Mouse (Mus musculus): ENCODE results near the gene Ntrk3. TPM values are rescaled to one million over a fixed set of nuclear protein-coding genes. Genes with fewer than 3 reads are reported as not detected.

Ntrk3 gene
- polyA plus RNA-seq (2012; rRNA removed) = 75.7 and 84.6 TPM in 2 replicates

DNA sequence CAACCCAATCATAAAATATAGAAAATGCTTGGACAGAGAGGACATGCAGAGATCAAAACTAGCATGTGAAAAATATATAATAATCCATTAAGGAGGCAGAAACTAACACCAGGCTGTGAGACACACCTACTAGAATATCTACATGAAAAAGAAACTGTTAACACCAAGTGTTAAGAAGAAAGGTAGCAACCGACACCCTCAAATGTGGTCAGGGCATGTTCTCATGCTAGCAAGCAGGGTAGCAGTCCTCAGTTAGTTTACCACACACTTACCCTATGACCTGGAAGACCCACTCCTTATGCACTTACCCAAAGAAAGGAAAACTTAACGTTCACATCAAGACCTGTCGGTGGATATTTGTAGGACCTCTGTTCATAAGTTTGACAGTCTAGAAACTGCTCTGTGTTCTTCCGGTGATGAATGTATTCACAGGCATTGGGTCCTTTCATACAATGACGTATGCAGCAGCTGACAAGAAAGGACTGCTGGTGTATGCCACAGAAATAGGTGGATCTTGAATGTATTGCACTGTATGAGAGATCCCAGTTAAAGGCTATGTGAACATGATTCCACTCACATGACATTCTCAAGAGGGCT is at the start of gene Ntrk3:
Gene Ntrk3, minus strand, starts transcription at position 399 of the 597 bp plus-strand sequence.
- H3K4me3 ChIP-seq (ENCODE audit: insufficient read depth, low read length) = no peak within 1 kb of the TSS
- TF ChIP-seq CTCF (IDR thresholded peaks at IDR 0.05; ENCODE audit: extremely low read depth, insufficient read depth, low read length) (no peak), POLR2A (IDR thresholded peaks at IDR 0.05; ENCODE audit: extremely low read depth, insufficient read depth, low read length) (no peak)

DNA sequence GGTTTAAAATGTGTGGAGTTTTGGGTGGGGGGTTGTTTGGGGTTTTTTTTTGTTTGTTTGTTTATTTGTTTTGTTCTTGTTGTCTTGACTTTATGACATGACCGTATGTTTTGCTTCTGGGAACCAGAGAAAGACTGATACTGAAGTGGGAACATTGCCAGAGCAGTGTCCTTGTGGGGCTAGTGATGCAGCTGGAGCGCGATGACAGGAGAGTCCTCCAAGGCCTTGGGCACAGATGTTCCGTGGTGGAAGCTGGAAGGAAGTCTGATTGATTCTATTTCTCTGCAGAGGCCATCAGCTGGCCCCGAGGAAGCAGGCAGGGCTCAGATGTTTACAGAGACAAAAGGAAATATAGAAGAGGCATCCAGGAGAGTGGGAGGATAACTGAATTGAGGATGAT is 48.1 kb upstream of the Ntrk3 start:
- no peak for TF ChIP-seq POLR2A (IDR thresholded peaks at IDR 0.05; ENCODE audit: extremely low read depth, insufficient read depth, low read length)
- no peak for TF ChIP-seq CTCF (IDR thresholded peaks at IDR 0.05; ENCODE audit: extremely low read depth, insufficient read depth, low read length)
- H3K4me3 ChIP-seq (ENCODE audit: insufficient read depth, low read length) = no peak overlapping the region
- no peak overlapping the region for H3K27ac ChIP-seq (ENCODE audit: insufficient read depth, low read length)
- H3K4me1 ChIP-seq (ENCODE audit: control insufficient read depth, insufficient read depth, low read length) = no peaks in the 10 kb centered on the region

More for the DNA sequence above, at the start of gene Ntrk3:
- Histone ChIP-seq H3K27ac (ENCODE audit: insufficient read depth, low read length) (no peak within 1 kb of the TSS), H3K4me1 (ENCODE audit: control insufficient read depth, insufficient read depth, low read length) (no peaks in the 10 kb centered on the region; the same call in 1 of the 2 replicates)

DNA sequence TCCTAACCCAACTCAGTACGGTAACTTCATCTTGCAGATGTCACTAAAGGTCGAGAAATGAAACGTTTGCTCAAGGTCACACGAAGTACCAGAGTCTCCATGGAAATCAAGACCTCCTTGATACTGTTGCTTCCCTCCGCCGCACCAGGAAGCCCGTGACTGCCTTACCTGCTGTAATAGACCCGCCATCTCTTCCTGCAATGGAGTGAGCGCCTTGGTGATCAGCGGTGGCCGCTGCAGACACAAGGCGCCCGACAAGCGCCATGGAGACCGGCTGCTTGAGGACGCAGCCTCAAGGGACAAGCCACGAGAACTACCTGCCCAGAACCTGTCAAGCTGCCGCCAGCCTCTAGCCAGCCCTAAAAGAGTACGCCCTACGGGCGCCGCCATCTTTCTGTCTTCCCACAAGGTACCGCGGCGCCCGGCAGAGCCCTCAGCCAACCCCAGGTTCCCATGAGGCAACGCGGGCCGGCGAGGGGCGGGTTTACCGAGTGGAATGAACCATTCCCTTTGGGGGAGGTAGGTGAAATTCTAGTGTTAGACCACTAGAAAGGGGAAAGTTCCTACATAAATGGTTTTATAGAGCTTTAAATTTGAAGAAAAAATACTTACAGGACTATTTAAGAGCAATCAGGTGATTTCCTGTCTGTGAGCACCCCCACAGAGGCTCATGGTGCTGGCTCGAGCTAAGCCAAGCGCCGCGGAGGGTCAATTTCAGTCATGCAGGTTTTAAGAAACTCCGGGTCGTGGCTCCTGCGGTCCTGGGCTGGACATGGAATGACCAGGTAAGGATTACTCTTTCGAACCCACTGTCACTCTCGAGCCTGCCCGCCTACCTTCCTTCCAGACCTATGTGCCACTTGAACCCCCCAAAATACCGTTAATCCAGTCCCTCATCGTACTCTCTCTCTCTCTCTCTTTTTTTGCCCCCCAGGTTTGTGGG is 45.1 kb upstream of the Ntrk3 start, which contains the start of the genes Mrps11 and Mrpl46:
Gene Mrps11, plus strand, starts transcription at position 481 of the 943 bp plus-strand sequence.
Gene Mrpl46, minus strand, starts transcription at position 893 of the 943 bp plus-strand sequence.
- Histone ChIP-seq H3K4me1 (ENCODE audit: control insufficient read depth, insufficient read depth, low read length) (no peaks in the 10 kb centered on the region), H3K4me3 (ENCODE audit: insufficient read depth, low read length) (peak within 1 kb of the TSS; percentile 86), H3K27ac (ENCODE audit: insufficient read depth, low read length) (0 out of 2 replicates have a peak within 1 kb of the TSS, but pooled peaks have one; percentile 44)
- TF ChIP-seq POLR2A (IDR thresholded peaks at IDR 0.05; ENCODE audit: extremely low read depth, insufficient read depth, low read length) = peak; percentile 45; the same call in 1 of the 2 replicates
- no peak for TF ChIP-seq CTCF (IDR thresholded peaks at IDR 0.05; ENCODE audit: extremely low read depth, insufficient read depth, low read length)

DNA sequence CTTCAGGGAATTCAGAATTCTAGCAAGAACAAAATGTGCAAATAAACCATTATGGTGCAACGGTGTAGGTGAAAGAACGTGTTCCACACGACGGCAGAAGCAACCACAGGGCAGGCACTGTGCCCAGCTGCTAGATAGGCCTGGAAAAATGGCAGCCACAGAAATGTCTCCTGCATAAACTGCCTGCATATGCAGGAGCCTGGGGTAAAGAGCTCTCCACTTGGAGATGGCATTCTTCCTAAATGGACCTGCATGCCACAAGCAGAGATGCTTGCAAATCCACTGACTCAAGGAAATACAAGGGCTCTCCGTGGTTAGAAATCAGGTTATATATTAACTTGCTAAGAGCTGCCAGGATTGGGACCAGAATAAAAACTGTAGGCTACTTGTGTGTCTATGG is 40.9 kb upstream of the Ntrk3 start:
- Histone ChIP-seq H3K27ac (ENCODE audit: insufficient read depth, low read length) (no peak overlapping the region), H3K4me1 (ENCODE audit: control insufficient read depth, insufficient read depth, low read length) (no peaks in the 10 kb centered on the region), H3K4me3 (ENCODE audit: insufficient read depth, low read length) (no peak overlapping the region)
- TF ChIP-seq POLR2A (IDR thresholded peaks at IDR 0.05; ENCODE audit: extremely low read depth, insufficient read depth, low read length) (no peak), CTCF (IDR thresholded peaks at IDR 0.05; ENCODE audit: extremely low read depth, insufficient read depth, low read length) (no peak)

DNA sequence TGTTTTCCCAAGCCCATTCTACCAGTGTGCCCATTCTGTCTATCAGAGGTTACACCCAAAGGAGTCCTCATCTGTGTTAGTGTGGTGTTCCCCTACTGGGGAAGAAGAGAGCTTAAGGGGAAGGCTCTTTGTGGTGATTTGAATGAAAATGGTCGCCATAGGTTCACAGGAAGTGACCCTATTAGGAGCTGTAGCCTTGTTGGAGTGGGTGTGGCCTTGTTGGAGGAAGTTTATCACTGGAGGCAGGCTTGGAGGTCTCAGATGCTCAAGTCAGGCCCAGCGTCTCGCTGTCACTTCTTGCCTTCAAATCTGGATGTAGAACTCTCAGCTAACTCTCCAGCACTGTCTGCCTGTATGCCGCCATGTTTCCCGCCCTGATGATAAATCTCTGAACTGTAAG is 33.1 kb upstream of the Ntrk3 start:
- TF ChIP-seq CTCF (IDR thresholded peaks at IDR 0.05; ENCODE audit: extremely low read depth, insufficient read depth, low read length) (no peak), POLR2A (IDR thresholded peaks at IDR 0.05; ENCODE audit: extremely low read depth, insufficient read depth, low read length) (no peak)
- H3K4me3 ChIP-seq (ENCODE audit: insufficient read depth, low read length) = no peak overlapping the region
- no peaks in the 10 kb centered on the region for H3K4me1 ChIP-seq (ENCODE audit: control insufficient read depth, insufficient read depth, low read length)
- no peak overlapping the region for H3K27ac ChIP-seq (ENCODE audit: insufficient read depth, low read length)

DNA sequence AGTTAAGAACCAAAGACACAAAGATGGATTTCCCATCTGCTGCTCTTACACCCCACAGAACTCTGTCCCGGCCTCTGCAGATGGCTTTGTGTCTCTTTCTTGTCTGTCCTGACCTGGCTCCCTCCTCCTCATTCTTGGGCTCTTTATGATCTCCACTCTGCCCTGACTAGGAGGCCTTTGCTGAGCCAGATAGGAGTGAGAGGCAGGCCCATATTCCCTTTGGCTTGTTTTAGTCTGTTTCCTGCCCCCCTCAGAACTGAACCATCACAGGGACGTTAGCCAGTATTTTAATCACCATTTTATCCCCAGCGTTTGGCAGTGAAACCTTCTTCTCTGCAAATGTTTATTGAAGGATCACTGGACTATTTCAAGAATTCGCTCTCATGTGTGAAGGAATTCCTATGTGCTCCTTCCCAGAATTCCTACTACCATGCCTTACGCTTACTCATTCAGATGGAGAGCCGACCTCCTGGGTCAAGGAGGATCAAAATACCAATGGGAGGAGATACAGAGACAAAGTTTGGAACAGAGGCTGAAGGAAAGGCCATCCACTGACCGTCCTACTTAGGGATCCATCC is 31.4 kb upstream of the Ntrk3 start:
- H3K4me1 ChIP-seq (ENCODE audit: control insufficient read depth, insufficient read depth, low read length) = no peaks in the 10 kb centered on the region
- H3K4me3 ChIP-seq (ENCODE audit: insufficient read depth, low read length) = no peak overlapping the region
- no peak overlapping the region for H3K27ac ChIP-seq (ENCODE audit: insufficient read depth, low read length)
- no peak for TF ChIP-seq POLR2A (IDR thresholded peaks at IDR 0.05; ENCODE audit: extremely low read depth, insufficient read depth, low read length)
- TF ChIP-seq CTCF (IDR thresholded peaks at IDR 0.05; ENCODE audit: extremely low read depth, insufficient read depth, low read length) = no peak

DNA sequence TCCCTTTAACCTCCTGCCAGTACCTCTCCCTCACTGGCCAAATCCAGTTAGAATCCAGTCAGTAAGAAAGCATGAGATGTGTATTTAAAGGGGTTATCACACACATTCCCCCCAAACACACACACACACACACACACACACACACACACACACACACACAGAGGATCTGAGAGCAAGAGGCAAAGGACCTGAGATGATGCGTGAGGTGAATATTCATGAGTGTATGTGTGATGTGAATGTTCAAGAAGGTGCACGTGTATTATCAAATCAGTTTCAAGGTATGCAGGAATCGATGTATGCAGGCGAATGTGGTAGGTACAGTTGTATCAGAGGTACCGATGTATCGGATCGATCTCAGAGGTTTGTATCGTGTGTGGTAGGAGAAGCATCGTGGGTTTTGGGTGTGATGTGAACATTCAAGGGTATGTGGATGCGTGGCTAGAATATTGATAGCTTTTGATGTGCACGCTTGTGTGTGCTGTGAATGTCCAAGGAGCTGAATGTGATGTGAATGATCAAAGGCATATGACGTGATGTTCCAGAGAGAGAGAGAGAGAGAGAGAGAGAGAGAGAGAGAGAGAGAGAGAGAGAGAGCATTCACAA is 30.2 kb upstream of the Ntrk3 start:
- Histone ChIP-seq H3K27ac (ENCODE audit: insufficient read depth, low read length) (no peak overlapping the region), H3K4me1 (ENCODE audit: control insufficient read depth, insufficient read depth, low read length) (no peaks in the 10 kb centered on the region), H3K4me3 (ENCODE audit: insufficient read depth, low read length) (no peak overlapping the region)
- TF ChIP-seq CTCF (IDR thresholded peaks at IDR 0.05; ENCODE audit: extremely low read depth, insufficient read depth, low read length) (no peak), POLR2A (IDR thresholded peaks at IDR 0.05; ENCODE audit: extremely low read depth, insufficient read depth, low read length) (no peak)

DNA sequence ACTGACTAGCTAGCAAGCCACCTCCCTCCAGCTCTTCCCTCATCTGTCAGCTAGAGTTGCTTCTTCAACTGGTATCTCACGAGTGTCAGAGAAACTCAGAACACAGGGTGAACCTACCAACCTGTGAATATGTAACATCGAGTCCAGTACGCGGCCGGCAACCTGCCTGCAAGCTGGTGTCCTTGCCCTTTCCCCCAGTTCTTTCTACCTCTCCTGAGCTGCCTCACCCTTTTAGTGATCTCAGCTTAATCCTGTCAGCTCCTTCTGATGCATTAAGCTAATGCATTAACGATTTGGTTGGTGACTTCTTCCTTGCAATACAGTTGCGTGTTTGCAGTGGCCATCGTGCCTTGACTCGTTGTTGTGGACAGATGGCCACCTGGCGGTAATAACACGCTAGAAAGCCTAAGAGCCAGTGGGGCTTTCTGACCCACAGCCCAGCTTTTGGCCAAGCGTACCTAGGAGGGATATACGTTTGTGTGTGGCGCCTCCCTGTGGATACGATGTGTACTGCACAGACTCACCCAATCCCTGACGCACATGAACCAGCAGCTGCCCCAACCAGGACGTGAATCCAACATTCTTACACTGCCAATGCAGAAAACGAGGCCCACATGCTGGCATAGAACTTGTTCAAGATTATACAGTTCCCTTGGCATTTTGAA is 28.3 kb upstream of the Ntrk3 start:
- TF ChIP-seq POLR2A (IDR thresholded peaks at IDR 0.05; ENCODE audit: extremely low read depth, insufficient read depth, low read length) (no peak), CTCF (IDR thresholded peaks at IDR 0.05; ENCODE audit: extremely low read depth, insufficient read depth, low read length) (peak; percentile 95)
- Histone ChIP-seq H3K4me1 (ENCODE audit: control insufficient read depth, insufficient read depth, low read length) (no peaks in the 10 kb centered on the region), H3K27ac (ENCODE audit: insufficient read depth, low read length) (no peak overlapping the region), H3K4me3 (ENCODE audit: insufficient read depth, low read length) (no peak overlapping the region)
